Mouse (Mus musculus) MEL (cell line): ENCODE measurements at regions not wholly inside any gene's neighbourhood (a gene's known extent, or its start where the extent isn't known, plus 50 kb on each side); places are given as distances from the start of the nearest gene placed in this dataset.

Experiments
- CHD2 ChIP-seq: IDR thresholded peaks from 2 replicates; pipeline ENCODE4 v1.6.1; 2011; ENCODE audit warnings: low read length, improper control_type of control experiment
- CTCF ChIP-seq, 3 experiments: IDR thresholded peaks in 2 of 3; conservative IDR thresholded peaks in 1 of 3; 2 replicates each; pipeline ENCODE4 v1.5.1; 2011 to 2012; ENCODE audit warnings: low read length in 3 of 3, low read depth in 2 of 3, mild to moderate bottlenecking in 2 of 3, improper control_type of control experiment in 1 of 3, inconsistent platforms in 1 of 3, mixed read lengths in 1 of 3, moderate library complexity in 1 of 3; ENCODE audit not compliant: control insufficient read depth in 1 of 3, insufficient read depth in 1 of 3, poor library complexity in 1 of 3, severe bottlenecking in 1 of 3
- EP300 ChIP-seq, 2 experiments: IDR thresholded peaks; 2 replicates each; pipeline ENCODE4 v1.6.1; 2011; ENCODE audit warnings: improper control_type of control experiment in 2 of 2, low read length in 2 of 2, low read depth in 1 of 2, mild to moderate bottlenecking in 1 of 2
- NRF1 ChIP-seq: IDR thresholded peaks from 2 replicates; pipeline ENCODE4 v1.6.1; 2014; ENCODE audit warnings: low read depth, mild to moderate bottlenecking, inconsistent platforms, low read length, improper control_type of control experiment, moderate library complexity; ENCODE audit not compliant: poor library complexity, insufficient read depth, severe bottlenecking
- POLR2A ChIP-seq, 2 experiments: IDR thresholded peaks; 2 replicates each; pipeline ENCODE4 v1.6.1; 2011 to 2012; ENCODE audit warnings: low read length in 2 of 2, mild to moderate bottlenecking in 2 of 2, control low read depth in 1 of 2, improper control_type of control experiment in 1 of 2, low read depth in 1 of 2, moderate library complexity in 1 of 2; ENCODE audit not compliant: control insufficient read depth in 1 of 2, insufficient read depth in 1 of 2, poor library complexity in 1 of 2

- no peak for TF ChIP-seq NRF1
- TF ChIP-seq EP300 (IDR thresholded peaks at IDR 0.05; ENCODE audit: low read depth in 1 of 2, low read length in 2 of 2) = no peak
- no peak for TF ChIP-seq CTCF (IDR thresholded peaks at IDR 0.05 in 2 of 3, conservative IDR thresholded peaks at IDR 0.05 in 1 of 3; ENCODE audit: control insufficient read depth in 1 of 3, insufficient read depth in 1 of 3, low read depth in 2 of 3, low read length in 3 of 3, poor library complexity in 1 of 3, severe bottlenecking in 1 of 3)
- no peak for TF ChIP-seq CHD2
- TF ChIP-seq POLR2A (IDR thresholded peaks at IDR 0.05; ENCODE audit: control insufficient read depth in 1 of 2, insufficient read depth in 1 of 2, low read depth in 1 of 2, low read length in 2 of 2, poor library complexity in 1 of 2) = no peak
These were observed 1277.7 kb downstream of the Defb40 start for GRCm38 (mm10) chr8:17700362-17700761.
